In genomic region chr9:70938850-70939249, GRCm38 (mm10) we compare ENCODE assay signal across 24 mouse cellular contexts. TPM values are rescaled to one million over a fixed set of nuclear protein-coding genes. Genes with fewer than 3 reads are reported as not detected.
A peak's percentile ranks its signal among the peaks of the same experiment; 100 is the strongest.
DNase-seq lines count a peak whose midpoint lies in the region; ATAC-seq and TF ChIP-seq lines count a peak whose summit lies in the region.
"Had no signal": no experiment of that assay in that cellular context is flagged by ENCODE, and none has a peak within 500 bp of the region (broad histone marks: within the 10 kb centered on the region; RNA-seq: fewer than 3 reads in every experiment).

No protein-coding gene starts in this region.

- H3K27ac ChIP-seq in kidney, embryonic 15.5 days: 0 out of 2 replicates have a peak overlapping the region, but pooled peaks have one; percentile 39
- H3K27ac ChIP-seq in testis, adult 2 months (ENCODE audit: control insufficient read depth, insufficient read depth, low read depth, low read length): no peak overlapping the region
- H3K27ac ChIP-seq in midbrain, postnatal 0 days (ENCODE audit: low read depth, low read length): no peak overlapping the region
- H3K27ac ChIP-seq: embryonic facial prominence, embryonic 13.5 days; forebrain, embryonic 10.5 days; forebrain, embryonic 13.5 days; gastrocnemius, adult 2 months; hindbrain, embryonic 10.5 days; hindbrain, embryonic 13.5 days had no signal

- H3K4me3 ChIP-seq in kidney, embryonic 15.5 days (replicated peaks): no peak overlapping the region
- H3K4me3 ChIP-seq in testis, adult 2 months (ENCODE audit: control insufficient read depth, low read depth, low read length): peak overlapping the region; percentile 43; the same call in 1 of the 2 replicates
- no peak overlapping the region for H3K4me3 ChIP-seq in midbrain, postnatal 0 days (ENCODE audit: low read depth, low read length)
- H3K4me3 ChIP-seq: embryonic facial prominence, embryonic 13.5 days; forebrain, embryonic 10.5 days; forebrain, embryonic 13.5 days; gastrocnemius, adult 2 months; hindbrain, embryonic 10.5 days; hindbrain, embryonic 13.5 days had no signal

- no peaks in the 10 kb centered on the region for H3K36me3 ChIP-seq in kidney, embryonic 15.5 days
- H3K36me3 ChIP-seq in testis, adult 2 months (ENCODE audit: control insufficient read depth, insufficient read depth, low read length): no peaks in the 10 kb centered on the region
- no peaks in the 10 kb centered on the region for H3K36me3 ChIP-seq in midbrain, postnatal 0 days (ENCODE audit: insufficient read depth, low read length)
- H3K36me3 ChIP-seq: embryonic facial prominence, embryonic 13.5 days; forebrain, embryonic 10.5 days; hindbrain, embryonic 10.5 days; hindbrain, embryonic 13.5 days had no signal

- H3K4me2 ChIP-seq in kidney, embryonic 15.5 days: no peak overlapping the region
- H3K4me2 ChIP-seq in midbrain, postnatal 0 days (ENCODE audit: low read depth, low read length, poor library complexity, severe bottlenecking): no peak overlapping the region
- H3K4me2 ChIP-seq: embryonic facial prominence, embryonic 13.5 days; forebrain, embryonic 13.5 days; heart, embryonic 11.5 days; hindbrain, embryonic 13.5 days had no signal

- H3K9me3 ChIP-seq in kidney, embryonic 15.5 days (replicated peaks): no peaks in the 10 kb centered on the region
- no peaks in the 10 kb centered on the region for H3K9me3 ChIP-seq in midbrain, postnatal 0 days (ENCODE audit: low read length)
- H3K9me3 ChIP-seq: embryonic facial prominence, embryonic 13.5 days; forebrain, embryonic 10.5 days; forebrain, embryonic 13.5 days; hindbrain, embryonic 10.5 days; hindbrain, embryonic 13.5 days had no signal

- peak; percentile 50 for DNase-seq in cerebellum, adult 9-11 months
- no peak for DNase-seq in cerebellum, postnatal 4 days (ENCODE audit: low spot score in 2 of 2)
- DNase-seq in kidney, postnatal 10 days: no peak
- no peak for DNase-seq in testis, postnatal 10 days (ENCODE audit: low spot score)
- no peak for DNase-seq in midbrain, postnatal 0 days (ENCODE audit: low spot score)
- no peak for DNase-seq in heart, postnatal 25 days (ENCODE audit: low spot score)
- DNase-seq: adrenal gland, adult 8-10 months; adrenal gland, postnatal 25 days; cerebellum, adult 9-10 months; gastrocnemius, adult 2 months; gastrocnemius, postnatal 14 days; heart, adult 11 months; heart, postnatal 36 days had no signal

- intact Hi-C loops in heart, postnatal 25 days (cut with DNase I): no loop called here

- H3K9ac ChIP-seq in kidney, embryonic 15.5 days: no peak overlapping the region
- H3K9ac ChIP-seq in midbrain, postnatal 0 days (replicated peaks; ENCODE audit: low read length, poor library complexity, severe bottlenecking): no peak overlapping the region
- H3K9ac ChIP-seq: embryonic facial prominence, embryonic 13.5 days; forebrain, embryonic 13.5 days; hindbrain, embryonic 13.5 days had no signal

- no peaks in the 10 kb centered on the region for H3K27me3 ChIP-seq in kidney, embryonic 15.5 days
- H3K27me3 ChIP-seq in testis, adult 2 months (ENCODE audit: control insufficient read depth, insufficient read depth, low read length): no peaks in the 10 kb centered on the region
- H3K27me3 ChIP-seq in midbrain, postnatal 0 days (ENCODE audit: insufficient read depth, low read length): no peaks in the 10 kb centered on the region
- H3K27me3 ChIP-seq: embryonic facial prominence, embryonic 13.5 days; forebrain, embryonic 13.5 days; hindbrain, embryonic 13.5 days had no signal

- no peak for TF ChIP-seq CTCF in testis, adult 2 months (IDR thresholded peaks at IDR 0.05; ENCODE audit: control insufficient read depth, insufficient read depth, insufficient replicate concordance, low read depth, low read length)
- TF ChIP-seq CTCF in midbrain, postnatal 0 days (IDR thresholded peaks at IDR 0.05): no peak

- no peak for ATAC-seq in kidney, embryonic 15.5 days (replicated peaks; ENCODE audit: low FRiP score)
- ATAC-seq in midbrain, postnatal 0 days (ENCODE audit: low FRiP score): no peak
- ATAC-seq: activated CD4-positive, CD25-positive, alpha-beta regulatory T cell, adult 4 months; forebrain, embryonic 13.5 days; forebrain, embryonic 16.5 days; hindbrain, embryonic 16.5 days had no signal

- peaks cover 22% of the 10 kb centered on the region for H3K4me1 ChIP-seq in kidney, embryonic 15.5 days
- H3K4me1 ChIP-seq in testis, adult 2 months (ENCODE audit: control insufficient read depth, insufficient read depth, low read length): no peaks in the 10 kb centered on the region
- no peaks in the 10 kb centered on the region for H3K4me1 ChIP-seq in midbrain, postnatal 0 days (ENCODE audit: insufficient read depth, low read length)
- H3K4me1 ChIP-seq: embryonic facial prominence, embryonic 13.5 days; forebrain, embryonic 13.5 days; hindbrain, embryonic 13.5 days had no signal

- 45% methylated on average over 2 of the region's 2 CpGs for WGBS in kidney, embryonic 15.5 days
- 68% methylated on average over 2 of the region's 2 CpGs for WGBS in midbrain, postnatal 0 days

- TF ChIP-seq POLR2A in testis, adult 2 months (IDR thresholded peaks at IDR 0.05; ENCODE audit: control insufficient read depth, low read depth, low read length): no peak

RNA-seq across cellular contexts. Expression of gene Lipc, which starts 13.2 kb away (rescaled TPM):
- polyA plus RNA-seq in kidney, embryonic 15.5 days (2015; fragmentation: Nextera tagmentation; extraction: Ambion mirVana): 0.80 and 1.1 TPM in 2 replicates
- polyA plus RNA-seq in testis, adult 2 months (2012; rRNA removed): not detected in 2 replicates
- not detected in 2 replicates for total RNA-seq in midbrain, postnatal 0 days (2014; rRNA removed)
- polyA plus RNA-seq in midbrain, postnatal 0 days (2015; fragmentation: Nextera tagmentation; extraction: Ambion mirVana): 0.18 TPM in 1 of 2 replicates, not detected in the other
- under 1 TPM in 1 of 2 experiments, not detected in 1; 0.31 TPM for total RNA-seq in heart, postnatal 25 days (2021)
- total RNA-seq: adrenal gland, postnatal 25 days; gastrocnemius, adult 2 months; gastrocnemius, postnatal 14 days; heart, postnatal 36 days had no signal
- polyA plus RNA-seq: forebrain, embryonic 10.5 days; forebrain, embryonic 13.5 days; hindbrain, embryonic 10.5 days; hindbrain, embryonic 13.5 days had no signal
